Comparison of ENCODE assay signal across 8 mouse cellular contexts in genomic region chr17:57768622-57769610, GRCm38 (mm10). TPM values are rescaled to one million over a fixed set of nuclear protein-coding genes. Genes with fewer than 3 reads are reported as not detected.
DNase-seq lines count a peak whose midpoint lies in the region; ATAC-seq lines count a peak whose summit lies in the region.

Cntnap5c (plus strand) TSS chr17:57769570.

- no peak for ATAC-seq in liver, embryonic 13.5 days (ENCODE audit: low read depth)

- H3K9me3 ChIP-seq in liver, embryonic 13.5 days (replicated peaks), result no peaks in the 10 kb centered on the region

- no peak within 1 kb of the TSS for H3K4me2 ChIP-seq in liver, embryonic 13.5 days

- H3K27me3 ChIP-seq in liver, embryonic 13.5 days, result no peaks in the 10 kb centered on the region

- no peak within 1 kb of the TSS for H3K9ac ChIP-seq in liver, embryonic 13.5 days

- H3K4me3 ChIP-seq in liver, embryonic 13.5 days (replicated peaks), result no peak within 1 kb of the TSS

- no peaks in the 10 kb centered on the region for H3K4me1 ChIP-seq in liver, embryonic 13.5 days (replicated peaks)

- no peak within 1 kb of the TSS for H3K27ac ChIP-seq in liver, embryonic 13.5 days

- peak; percentile 36 for DNase-seq in thymus, postnatal 4 days
- DNase-seq in thymus, postnatal 10 days (ENCODE audit: low spot score in 2 of 2), result no peak
- peak; percentile 0 for DNase-seq in cerebellum, adult 9-10 months
- DNase-seq in frontal cortex, postnatal 10 days (ENCODE audit: low spot score in 2 of 2), result peak; percentile 14 to 17
- DNase-seq in kidney, postnatal 14 days, result peak; percentile 40
- DNase-seq in liver, embryonic 13.5 days, result peak; percentile 4
- peak; percentile 24 for DNase-seq in right cerebral cortex, postnatal 14 days
- no peak for DNase-seq in heart, adult 11 months

- 17% methylated on average over 26 of the region's 26 CpGs for WGBS in liver, embryonic 13.5 days (ENCODE audit: insufficient replicate concordance)

- no peaks in the 10 kb centered on the region for H3K36me3 ChIP-seq in liver, embryonic 13.5 days

RNA-seq across cellular contexts. Expression of gene Cntnap5c, which starts in this region (rescaled TPM):
- polyA plus RNA-seq in liver, embryonic 13.5 days (2015; fragmentation: Nextera tagmentation; extraction: Ambion mirVana), result not detected in 2 replicates

Comparison
In these comparisons a context has a peak if more than half of its experiments do, and no peak if none do; other contexts are left out.
1. DNase-seq: peak in thymus, postnatal 4 days (single experiment), cerebellum, adult 9-10 months (single experiment), frontal cortex, postnatal 10 days (2 of 2), kidney, postnatal 14 days (single experiment) and right cerebral cortex, postnatal 14 days (single experiment); none in thymus, postnatal 10 days (0 of 2) and heart, adult 11 months (single experiment).
2. Peak in DNase-seq in liver, embryonic 13.5 days; RNA of the gene not detected or under 1 TPM.